Mouse (Mus musculus): ENCODE results near the gene Ptprb. TPM values are rescaled to one million over a fixed set of nuclear protein-coding genes. Genes with fewer than 3 reads are reported as not detected.

Ptprb gene
- polyA plus RNA-seq, 1 experiment = 0.02 TPM

DNA sequence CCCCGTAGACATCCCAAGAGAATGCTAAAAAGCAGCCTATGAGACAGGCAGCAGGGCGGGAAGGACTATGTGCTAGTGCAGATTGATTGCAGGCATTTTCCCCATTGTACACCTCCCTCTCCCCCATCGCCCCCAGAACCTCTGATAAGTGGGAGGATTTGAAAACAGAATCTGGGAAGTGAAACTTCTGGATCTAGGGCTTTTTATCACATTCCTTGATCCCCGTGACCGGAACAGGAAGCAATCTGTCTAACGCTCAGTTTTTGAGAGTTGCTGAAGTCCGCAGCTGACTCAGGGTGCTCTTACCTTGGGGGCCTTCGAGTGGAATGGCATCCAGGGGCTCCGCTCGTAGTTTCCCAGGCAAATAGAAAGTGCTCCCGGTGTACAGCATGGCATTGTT is 10.8 kb upstream of the Ptprb start:
- Histone ChIP-seq H3K36me3 (ENCODE audit: control insufficient read depth) (no peaks in the 10 kb centered on the region), H3K4me3 (replicated peaks) (no peak overlapping the region), H3K27me3 (ENCODE audit: control insufficient read depth) (no peaks in the 10 kb centered on the region), H3K4me1 (ENCODE audit: control insufficient read depth) (no peaks in the 10 kb centered on the region), H3K9me3 (ENCODE audit: control insufficient read depth, low read length) (no peaks in the 10 kb centered on the region)
- TF ChIP-seq TAL1 (IDR thresholded peaks at IDR 0.05; ENCODE audit: low read length) (no peak), GATA1 (IDR thresholded peaks at IDR 0.05; ENCODE audit: low read length) (no peak)

DNA sequence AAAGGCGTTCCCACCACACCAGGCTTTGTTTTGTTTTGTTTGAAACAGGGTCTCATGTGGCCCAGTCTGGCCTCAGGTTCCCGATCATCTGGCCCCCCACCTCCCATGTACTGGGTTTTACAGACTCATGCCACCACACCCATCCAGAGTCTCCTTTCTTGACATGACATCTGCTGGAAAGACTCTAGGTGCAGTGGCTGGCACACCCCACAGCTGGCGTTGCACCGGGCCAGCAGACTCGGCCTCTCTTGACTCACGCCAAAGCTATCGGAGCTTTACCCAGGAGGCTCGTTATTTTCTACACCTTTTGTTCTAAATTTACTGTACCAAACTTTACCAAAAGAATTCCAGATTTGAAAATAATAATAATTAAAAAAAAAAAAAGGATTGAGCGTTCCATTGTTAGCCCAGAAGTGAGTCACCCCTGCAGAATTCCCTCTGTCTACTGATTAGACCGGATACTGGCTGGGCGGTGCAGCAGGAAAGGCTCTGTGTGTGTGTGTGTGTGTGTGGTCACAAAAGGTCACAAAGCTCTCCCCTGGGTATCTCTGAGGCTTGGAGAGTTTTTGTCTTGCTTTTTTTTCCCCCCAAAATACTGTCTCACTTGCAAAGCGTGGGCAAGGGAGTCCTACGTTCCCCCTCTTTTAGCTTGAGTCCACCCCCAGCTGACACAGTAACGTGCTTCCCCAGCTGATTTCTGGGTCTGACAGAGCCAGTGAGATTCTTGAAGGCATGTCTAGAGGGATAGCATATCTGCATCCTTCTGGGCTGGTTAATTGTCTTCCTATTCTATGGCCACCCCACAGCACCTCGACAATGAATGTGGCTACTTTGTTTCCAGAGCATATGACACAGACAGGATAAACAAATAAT is 8.5 kb upstream of the Ptprb start:
- TF ChIP-seq GATA1 (IDR thresholded peaks at IDR 0.05; ENCODE audit: low read length) (no peak), TAL1 (IDR thresholded peaks at IDR 0.05; ENCODE audit: low read length) (no peak)
- Histone ChIP-seq H3K27me3 (ENCODE audit: control insufficient read depth) (no peaks in the 10 kb centered on the region), H3K4me1 (ENCODE audit: control insufficient read depth) (no peaks in the 10 kb centered on the region), H3K4me3 (replicated peaks) (no peak overlapping the region), H3K36me3 (ENCODE audit: control insufficient read depth) (no peaks in the 10 kb centered on the region), H3K9me3 (ENCODE audit: control insufficient read depth, low read length) (no peaks in the 10 kb centered on the region)

DNA sequence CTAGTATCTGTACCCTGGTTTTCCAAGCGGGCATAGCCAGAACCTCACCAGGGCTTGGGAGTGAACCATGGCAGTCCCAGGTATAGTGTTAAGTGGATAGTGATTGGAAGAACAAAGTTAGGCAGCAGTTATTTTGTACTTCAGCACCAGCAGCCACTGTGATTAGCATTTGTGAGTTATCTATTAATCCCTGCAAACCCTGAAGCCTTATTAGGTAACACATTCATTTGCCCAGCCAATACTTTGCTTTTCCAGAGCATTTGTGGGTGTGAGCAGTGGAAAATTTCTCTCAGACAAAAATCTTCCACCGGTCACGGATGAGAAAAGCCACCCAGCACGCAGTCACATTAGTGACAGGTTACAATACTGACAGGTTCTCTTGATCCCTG is 7.9 kb upstream of the Ptprb start:
- TF ChIP-seq TAL1 (IDR thresholded peaks at IDR 0.05; ENCODE audit: low read length) = no peak
- no peak for TF ChIP-seq GATA1 (IDR thresholded peaks at IDR 0.05; ENCODE audit: low read length)
- Histone ChIP-seq H3K36me3 (ENCODE audit: control insufficient read depth) (no peaks in the 10 kb centered on the region), H3K4me1 (ENCODE audit: control insufficient read depth) (no peaks in the 10 kb centered on the region), H3K9me3 (ENCODE audit: control insufficient read depth, low read length) (no peaks in the 10 kb centered on the region), H3K4me3 (replicated peaks) (no peak overlapping the region), H3K27me3 (ENCODE audit: control insufficient read depth) (no peaks in the 10 kb centered on the region)

DNA sequence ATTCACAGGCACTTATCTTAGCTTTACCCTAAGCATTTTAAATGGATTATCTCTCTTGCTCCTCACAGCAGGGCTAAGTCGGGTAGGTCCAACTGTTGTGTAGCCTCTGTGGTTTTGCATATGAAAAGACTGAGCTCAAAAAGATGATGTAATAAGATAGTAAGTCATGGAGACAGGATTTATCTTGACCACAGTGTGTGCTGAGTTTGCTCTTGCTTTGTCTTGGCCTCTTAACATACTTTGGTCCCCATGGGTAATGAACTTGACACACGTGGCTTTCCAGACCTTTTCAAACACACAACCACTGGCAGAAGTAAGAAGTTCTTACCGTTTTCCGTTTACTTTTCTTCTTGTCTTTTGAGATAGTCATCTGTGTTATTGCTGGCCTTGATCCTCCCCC is 7.0 kb upstream of the Ptprb start:
- Histone ChIP-seq H3K27me3 (ENCODE audit: control insufficient read depth) (no peaks in the 10 kb centered on the region), H3K9me3 (ENCODE audit: control insufficient read depth, low read length) (no peaks in the 10 kb centered on the region)

DNA sequence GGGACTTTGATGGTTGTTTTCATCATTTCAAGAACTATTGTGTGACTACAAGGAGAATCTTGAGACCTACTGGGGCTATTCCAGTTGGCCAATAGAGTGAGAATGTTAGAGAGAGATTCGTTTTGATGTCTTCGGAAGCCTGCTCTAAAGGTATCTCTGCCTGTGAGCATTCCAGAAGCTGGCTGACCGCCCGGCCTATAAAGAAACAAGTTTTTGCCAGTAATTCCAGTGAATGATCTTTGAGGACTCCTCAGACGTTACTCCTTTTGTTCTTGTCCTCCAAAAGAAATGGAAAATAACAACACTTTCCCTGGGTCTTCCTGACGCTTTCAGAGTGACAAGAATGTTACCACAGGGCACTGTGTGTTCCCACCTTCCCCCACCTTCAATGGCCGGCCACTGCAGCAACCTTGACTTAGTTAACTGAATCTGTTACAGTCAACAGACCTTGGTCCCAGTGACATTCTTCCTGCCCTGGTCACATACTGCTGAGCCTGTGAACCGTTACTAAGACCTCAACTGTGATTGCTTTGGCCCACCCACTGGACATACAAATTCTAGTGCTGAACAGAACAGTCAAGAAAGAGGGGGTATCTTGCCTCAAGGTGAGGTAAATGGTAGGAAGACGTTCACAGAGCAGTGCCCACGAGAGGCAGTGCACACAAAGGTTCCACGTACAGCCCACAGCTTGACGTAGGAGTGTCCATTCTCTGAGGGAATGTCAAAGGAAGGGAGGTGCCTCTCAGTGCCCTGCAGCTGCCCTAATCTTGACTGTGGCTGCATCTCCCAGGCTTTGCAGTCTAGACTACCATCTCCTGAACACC is 4.5 kb upstream of the Ptprb start:
- H3K9me3 ChIP-seq (ENCODE audit: control insufficient read depth, low read length) = no peaks in the 10 kb centered on the region
- no peaks in the 10 kb centered on the region for H3K4me1 ChIP-seq (ENCODE audit: control insufficient read depth)
- no peak for TF ChIP-seq GATA1 (IDR thresholded peaks at IDR 0.05; ENCODE audit: low read length)
- TF ChIP-seq TAL1 (IDR thresholded peaks at IDR 0.05; ENCODE audit: low read length) = no peak
- H3K4me3 ChIP-seq (replicated peaks) = no peak overlapping the region
- no peaks in the 10 kb centered on the region for H3K36me3 ChIP-seq (ENCODE audit: control insufficient read depth)
- no peaks in the 10 kb centered on the region for H3K27me3 ChIP-seq (ENCODE audit: control insufficient read depth)

More for the DNA sequence above, 7.0 kb upstream of the Ptprb start:
- no peak overlapping the region for H3K4me3 ChIP-seq (replicated peaks)
- no peaks in the 10 kb centered on the region for H3K4me1 ChIP-seq (ENCODE audit: control insufficient read depth)
- no peaks in the 10 kb centered on the region for H3K36me3 ChIP-seq (ENCODE audit: control insufficient read depth)
- no peak for TF ChIP-seq TAL1 (IDR thresholded peaks at IDR 0.05; ENCODE audit: low read length)
- TF ChIP-seq GATA1 (IDR thresholded peaks at IDR 0.05; ENCODE audit: low read length) = no peak

DNA sequence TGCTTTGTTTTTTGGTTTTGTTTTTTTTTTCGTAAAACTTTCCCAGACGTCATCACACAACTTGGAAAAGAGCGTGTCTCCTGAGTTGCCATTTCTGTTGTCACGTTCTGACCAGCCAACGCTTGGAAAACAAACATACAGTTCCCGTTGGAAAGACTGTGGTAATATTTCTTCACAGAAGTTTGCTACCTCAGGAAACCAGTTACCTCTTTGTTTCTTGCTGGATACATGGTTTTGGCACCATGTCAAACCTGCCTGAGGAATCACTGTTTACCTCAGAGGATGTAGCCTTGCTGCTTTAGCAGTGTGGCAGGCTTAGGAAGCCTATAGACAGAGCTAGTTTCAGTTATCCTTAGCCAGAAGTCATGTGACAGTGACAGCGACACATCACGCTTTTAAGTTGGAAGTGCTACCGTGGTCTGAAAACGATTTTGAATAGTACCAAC is 3.8 kb upstream of the Ptprb start:
- no peaks in the 10 kb centered on the region for H3K9me3 ChIP-seq (ENCODE audit: control insufficient read depth, low read length)
- no peaks in the 10 kb centered on the region for H3K4me1 ChIP-seq (ENCODE audit: control insufficient read depth)
- no peak overlapping the region for H3K4me3 ChIP-seq (replicated peaks)
- H3K36me3 ChIP-seq (ENCODE audit: control insufficient read depth) = no peaks in the 10 kb centered on the region
- TF ChIP-seq TAL1 (IDR thresholded peaks at IDR 0.05; ENCODE audit: low read length) = no peak
- TF ChIP-seq GATA1 (IDR thresholded peaks at IDR 0.05; ENCODE audit: low read length) = no peak
- H3K27me3 ChIP-seq (ENCODE audit: control insufficient read depth) = no peaks in the 10 kb centered on the region

DNA sequence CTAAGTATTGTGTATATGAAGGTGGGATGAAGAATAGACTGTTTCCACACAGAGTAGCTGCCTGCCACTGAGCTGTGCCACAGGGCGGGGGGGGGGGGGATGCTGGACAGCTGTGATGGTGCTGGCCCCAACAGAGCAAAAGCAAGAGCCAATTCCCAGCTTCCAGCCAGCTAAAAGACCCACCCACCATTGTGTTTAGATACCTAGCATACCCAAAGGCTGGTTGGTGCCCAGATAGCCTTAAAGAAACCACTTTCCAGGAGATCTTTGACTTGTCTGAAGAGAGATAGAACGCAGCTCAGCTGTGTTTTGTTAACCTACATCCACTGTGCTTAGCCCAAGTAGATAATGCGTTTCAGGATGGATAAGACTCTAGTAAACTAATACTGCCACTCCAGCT is 3.2 kb upstream of the Ptprb start:
- H3K4me3 ChIP-seq (replicated peaks) = no peak overlapping the region
- H3K27me3 ChIP-seq (ENCODE audit: control insufficient read depth) = no peaks in the 10 kb centered on the region
- no peak for TF ChIP-seq TAL1 (IDR thresholded peaks at IDR 0.05; ENCODE audit: low read length)
- TF ChIP-seq GATA1 (IDR thresholded peaks at IDR 0.05; ENCODE audit: low read length) = no peak
- no peaks in the 10 kb centered on the region for H3K9me3 ChIP-seq (ENCODE audit: control insufficient read depth, low read length)
- H3K4me1 ChIP-seq (ENCODE audit: control insufficient read depth) = no peaks in the 10 kb centered on the region
- H3K36me3 ChIP-seq (ENCODE audit: control insufficient read depth) = no peaks in the 10 kb centered on the region

DNA sequence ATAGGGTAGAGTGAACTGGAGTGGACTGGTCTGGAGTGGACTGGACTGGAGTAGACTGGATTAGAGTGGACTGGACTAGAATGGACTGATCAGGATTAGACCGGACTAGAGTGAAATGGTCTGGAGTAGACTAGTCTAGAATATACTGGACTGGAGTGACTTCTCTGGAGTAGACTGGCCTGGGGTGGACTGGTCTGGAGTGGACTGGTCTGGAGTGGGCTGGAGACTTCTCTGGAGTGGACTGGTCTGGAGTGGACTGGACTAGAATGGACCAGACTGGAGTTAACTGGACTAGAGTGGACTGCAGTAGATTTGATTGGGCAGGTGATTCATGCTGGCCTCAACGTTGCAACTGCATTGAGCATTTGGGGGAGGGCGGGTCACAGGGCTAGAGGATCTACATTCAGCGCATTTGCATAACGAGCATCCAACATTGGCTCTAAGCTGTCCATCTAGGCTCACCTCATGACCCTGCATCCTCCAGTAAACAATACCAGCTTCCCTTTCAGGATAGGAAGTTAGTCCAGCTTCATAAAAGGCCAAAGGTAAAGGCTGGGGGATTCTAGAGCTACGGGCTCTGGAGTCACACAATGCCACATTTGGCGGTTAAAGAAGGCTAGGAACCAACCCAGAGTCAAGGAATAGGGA is 11.5 kb downstream of the Ptprb start:
- no peaks in the 10 kb centered on the region; the same call in 1 of the 2 replicates for H3K4me1 ChIP-seq (ENCODE audit: control insufficient read depth)
- 0 out of 2 replicates have a peak, but pooled peaks cover 2% of the 10 kb centered on the region for H3K27me3 ChIP-seq (ENCODE audit: control insufficient read depth)
- TF ChIP-seq GATA1 (IDR thresholded peaks at IDR 0.05; ENCODE audit: low read length) = no peak
- TF ChIP-seq TAL1 (IDR thresholded peaks at IDR 0.05; ENCODE audit: low read length) = no peak
- no peaks in the 10 kb centered on the region for H3K36me3 ChIP-seq (ENCODE audit: control insufficient read depth)
- H3K4me3 ChIP-seq (replicated peaks) = no peak overlapping the region
- no peaks in the 10 kb centered on the region for H3K9me3 ChIP-seq (ENCODE audit: control insufficient read depth, low read length)

DNA sequence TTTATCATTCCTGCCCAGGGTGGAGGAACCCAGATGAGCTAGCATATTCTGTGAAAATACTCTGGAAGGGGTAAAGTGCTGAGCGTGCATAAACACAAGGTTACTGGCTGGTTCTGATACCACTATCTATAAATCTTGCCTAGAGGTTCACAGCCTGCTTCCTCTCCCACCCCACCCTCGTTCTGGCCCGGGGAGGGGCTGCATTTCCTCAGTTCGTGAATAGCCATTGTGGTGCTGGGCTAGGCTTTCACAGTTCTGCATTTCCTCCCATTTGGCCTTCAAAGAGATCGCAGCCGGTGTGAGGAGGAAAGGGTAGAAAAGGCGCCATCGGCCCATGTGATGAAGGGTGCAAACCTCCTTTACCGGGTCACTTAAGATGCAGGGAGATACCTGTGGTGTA is 12.8 kb downstream of the Ptprb start:
- Histone ChIP-seq H3K36me3 (ENCODE audit: control insufficient read depth) (no peaks in the 10 kb centered on the region), H3K4me1 (ENCODE audit: control insufficient read depth) (no peaks in the 10 kb centered on the region; the same call in 1 of the 2 replicates), H3K4me3 (replicated peaks) (no peak overlapping the region), H3K27me3 (ENCODE audit: control insufficient read depth) (0 out of 2 replicates have a peak, but pooled peaks cover 2% of the 10 kb centered on the region), H3K9me3 (ENCODE audit: control insufficient read depth, low read length) (no peaks in the 10 kb centered on the region)
- TF ChIP-seq GATA1 (IDR thresholded peaks at IDR 0.05; ENCODE audit: low read length) = no peak
- TF ChIP-seq TAL1 (IDR thresholded peaks at IDR 0.05; ENCODE audit: low read length) = no peak
